ENCODE assay signal across 15 mouse cellular contexts in genomic region chr10:13335814-13336213, GRCm38 (mm10).
"Had no signal": no experiment of that assay in that cellular context is flagged by ENCODE, and none has a peak within 500 bp of the region (broad histone marks: within the 10 kb centered on the region; RNA-seq: fewer than 3 reads in every experiment).

No protein-coding gene starts in this region.

- H3K36me3 ChIP-seq: intestine, embryonic 15.5 days; liver, embryonic 12.5 days; midbrain, embryonic 15.5 days had no signal

- H3K27ac ChIP-seq: intestine, embryonic 15.5 days; left cerebral cortex, adult 2 months; liver, embryonic 12.5 days; macrophage; midbrain, embryonic 15.5 days had no signal

- H3K9me3 ChIP-seq: intestine, embryonic 15.5 days; liver, embryonic 12.5 days; megakaryocyte, embryonic 14.5 days; midbrain, embryonic 15.5 days had no signal

- H3K4me3 ChIP-seq: intestine, embryonic 15.5 days; left cerebral cortex, adult 2 months; liver, embryonic 12.5 days; megakaryocyte, embryonic 14.5 days; midbrain, embryonic 15.5 days had no signal

- H3K9ac ChIP-seq: intestine, embryonic 15.5 days; liver, embryonic 12.5 days; lung, embryonic 14.5 days; midbrain, embryonic 15.5 days had no signal

- H3K4me1 ChIP-seq: intestine, embryonic 15.5 days; liver, embryonic 12.5 days; megakaryocyte, embryonic 14.5 days had no signal

- DNase-seq: kidney, adult 18-20 months; kidney, postnatal 14 days; lung, embryonic 14.5 days; lung, postnatal 10 days; retina, postnatal 1 day; right cerebral cortex, postnatal 4 days; spleen, adult 18-20 months; thymus, adult 18-20 months; thymus, postnatal 14 days had no signal

- ATAC-seq: intestine, embryonic 15.5 days; liver, embryonic 12.5 days; midbrain, embryonic 15.5 days had no signal

- H3K4me2 ChIP-seq: intestine, embryonic 15.5 days; liver, embryonic 12.5 days; lung, embryonic 14.5 days; midbrain, embryonic 15.5 days had no signal

- H3K27me3 ChIP-seq: intestine, embryonic 15.5 days; liver, embryonic 12.5 days; midbrain, embryonic 15.5 days had no signal
